Mouse (Mus musculus) lung, postnatal 0 days (tissue): ENCODE data around the gene Rnf186.

Source experiments
- CTCF ChIP-seq: IDR thresholded peaks from 2 replicates; pipeline ENCODE4 v1.5.1; 2016; ENCODE audit warnings: antibody characterized with exemption, mild to moderate bottlenecking
- EP300 ChIP-seq: IDR thresholded peaks from 2 replicates; pipeline ENCODE4 v1.6.1; 2016; ENCODE audit warnings: antibody characterized with exemption, mild to moderate bottlenecking, control low read depth

GRCm38 (mm10) chr4:138962719-138963118 lies 4.2 kb upstream of the Rnf186 start:
- TF ChIP-seq CTCF = no peak
- TF ChIP-seq EP300 = no peak
